Mouse (Mus musculus) C2C12 (cell line): ENCODE measurements around the gene Arpc4.

ENCODE experiments used
- CTCF ChIP-seq: IDR thresholded peaks from one replicate; pipeline ENCODE4 v1.5.1; 2011; ENCODE audit not compliant: control insufficient read depth, insufficient read depth, insufficient read length
- MYOD1 ChIP-seq: IDR thresholded peaks from one replicate; pipeline ENCODE4 v1.6.1; 2011; ENCODE audit warnings: low read depth; ENCODE audit not compliant: control insufficient read depth, insufficient read length
- USF1 ChIP-seq: IDR thresholded peaks from one replicate; pipeline ENCODE4 v1.6.1; 2011; ENCODE audit warnings: low read depth, mild to moderate bottlenecking, control low read depth, moderate library complexity

GRCm38 (mm10) chr6:113373491-113373890 lies 4.4 kb upstream of the Arpc4 start:
- no peak for TF ChIP-seq CTCF
- no peak for TF ChIP-seq MYOD1
- no peak for TF ChIP-seq USF1
